Mouse (Mus musculus): ENCODE measurements around the gene Ebf1. TPM values are rescaled to one million over a fixed set of nuclear protein-coding genes. Genes with fewer than 3 reads are reported as not detected.

Gene Ebf1
- total RNA-seq, 4 experiments from 2014 or later = 5.1 to 8.0 (median 6.2) TPM

DNA sequence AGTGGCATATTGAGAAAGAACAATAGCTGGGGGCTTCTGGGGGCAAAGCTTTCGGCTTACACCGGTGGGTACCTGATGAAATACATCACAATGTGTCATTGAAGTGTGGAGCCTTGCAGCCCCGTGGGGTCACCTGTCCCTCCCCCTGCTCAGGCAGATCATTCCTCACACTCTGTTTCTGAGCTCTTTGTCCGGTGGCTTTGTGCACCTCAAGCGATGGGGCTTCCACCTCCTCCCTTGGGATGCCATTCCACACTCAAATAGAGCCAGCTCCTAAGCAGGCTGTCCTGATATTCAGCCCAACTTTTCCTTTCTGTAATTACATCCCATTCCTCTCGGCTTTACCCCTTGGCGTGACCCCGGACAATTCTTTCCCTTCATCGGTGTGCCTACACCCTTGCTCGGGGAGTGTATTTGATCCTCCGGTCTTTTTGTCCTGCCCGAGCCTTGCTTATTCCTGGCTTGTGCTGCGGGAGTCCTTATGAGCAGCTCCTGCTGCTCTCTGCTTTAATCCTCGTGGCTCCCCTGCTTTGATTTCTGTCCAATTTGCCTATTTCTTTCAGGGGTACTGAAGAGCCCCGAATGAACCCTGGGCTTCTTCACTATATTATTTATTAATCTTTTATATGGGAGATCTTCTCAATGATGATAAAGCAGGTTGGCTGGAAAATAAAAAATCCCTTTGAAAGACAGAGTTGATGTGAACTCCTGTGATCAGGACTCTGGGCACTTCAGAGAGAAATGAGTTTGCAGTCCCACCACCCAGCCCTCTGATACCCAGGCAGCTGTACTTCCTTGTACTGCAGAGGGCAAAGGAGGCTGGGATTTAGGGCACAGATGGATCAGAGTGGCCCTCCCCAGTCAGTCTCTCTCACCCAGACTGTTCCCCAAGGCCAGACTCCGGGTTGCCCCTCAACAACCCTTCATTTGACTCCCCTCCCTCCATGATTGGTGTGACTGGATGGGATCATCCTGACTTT, 160.5 kb downstream of the Ebf1 start:
- DNase-seq (ENCODE audit: low spot score in 2 of 2) = no peak

DNA sequence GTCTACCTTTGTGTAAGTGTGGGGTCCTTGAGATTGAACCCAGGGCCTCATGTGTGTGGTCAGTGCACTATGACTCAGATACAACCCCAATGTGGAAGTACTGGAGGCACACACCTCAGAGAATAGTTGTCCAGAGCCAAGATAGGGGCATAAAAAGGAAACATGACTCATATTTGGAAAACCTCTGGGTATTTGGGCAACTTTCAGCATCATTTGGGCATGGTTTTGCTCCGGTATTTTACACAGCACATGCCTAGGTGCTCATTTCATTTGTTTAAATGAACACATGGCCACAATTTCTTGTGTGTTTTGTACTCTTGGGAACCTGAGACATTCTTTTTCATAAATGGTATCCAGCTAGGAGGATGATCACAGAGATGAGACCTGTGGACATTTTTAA, 161.9 kb downstream of the Ebf1 start:
- no peak for DNase-seq (ENCODE audit: low spot score in 2 of 2)

DNA sequence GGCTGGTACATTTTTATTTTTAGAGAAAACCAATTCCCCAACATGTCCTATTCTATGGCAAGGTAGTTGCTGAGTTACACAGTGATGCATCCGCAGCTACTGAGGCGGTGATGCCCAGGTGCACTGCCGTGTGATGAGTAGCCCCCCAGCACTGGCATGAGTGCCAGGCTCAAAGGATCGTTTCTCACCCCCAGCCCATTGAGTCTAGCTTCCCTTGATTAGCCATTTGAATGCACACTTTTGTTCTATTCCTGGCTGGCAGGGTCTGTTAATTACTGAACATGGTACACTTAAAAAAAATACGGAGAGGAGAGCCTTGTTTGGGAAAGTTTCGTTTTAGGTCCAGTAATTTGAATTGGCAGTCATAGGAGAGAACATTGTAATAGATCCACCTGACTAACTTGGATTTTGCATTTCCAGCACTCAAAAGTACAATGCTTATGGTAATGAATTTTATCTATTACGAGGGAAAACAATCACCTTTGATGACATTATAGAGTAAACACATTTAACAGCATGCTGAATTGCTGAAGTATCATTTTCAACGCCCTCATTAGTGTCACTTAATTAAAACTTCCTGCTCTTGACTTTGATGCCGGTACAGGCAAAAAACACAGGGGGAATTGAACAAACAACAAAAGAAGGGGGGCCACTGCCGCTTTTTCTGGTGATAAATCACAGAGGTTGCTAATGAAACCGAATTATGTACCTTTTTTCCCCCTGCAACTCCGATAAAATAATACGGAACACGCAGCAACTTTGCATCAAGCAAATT, 167.3 kb downstream of the Ebf1 start:
- DNase-seq (ENCODE audit: low spot score in 2 of 2) = no peak

DNA sequence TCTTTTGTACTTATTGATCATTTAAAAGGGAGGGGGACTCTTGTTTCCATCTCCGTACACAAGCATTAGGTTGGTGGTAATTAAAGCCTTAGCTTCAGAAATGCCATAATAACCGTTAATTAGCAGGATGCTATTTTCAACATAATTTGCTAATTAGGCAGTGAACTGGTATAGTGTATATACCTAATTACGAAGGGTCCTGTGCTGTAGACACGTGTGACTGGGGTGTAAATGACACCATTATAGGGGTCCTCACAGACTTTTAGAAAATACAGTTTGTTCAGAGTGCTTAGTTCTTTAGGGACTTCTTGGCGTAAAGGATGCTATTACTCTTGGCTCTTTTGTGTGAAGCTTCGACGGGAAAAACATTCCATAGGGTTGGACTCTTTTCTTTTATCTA, 167.9 kb downstream of the Ebf1 start:
- DNase-seq (ENCODE audit: low spot score in 2 of 2) = no peak

DNA sequence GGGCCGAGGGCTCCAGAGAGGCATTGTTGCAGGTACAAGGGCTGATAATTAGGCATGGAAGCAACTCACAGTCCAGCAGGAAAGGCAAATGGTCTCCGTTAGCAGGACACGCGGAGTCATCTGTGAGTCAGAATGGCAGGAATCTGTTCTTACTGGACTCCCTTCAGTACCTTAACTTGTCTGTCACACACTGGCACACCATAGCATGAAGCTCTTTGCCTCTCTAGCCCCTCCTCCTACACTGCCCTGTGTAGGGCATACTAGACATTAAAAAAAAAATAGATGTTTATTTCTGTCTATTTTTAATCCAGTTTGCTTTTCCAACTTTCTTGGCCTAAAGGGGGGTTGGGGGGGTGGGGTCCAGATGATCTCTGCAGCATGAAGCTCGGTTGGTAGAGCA, 168.4 kb downstream of the Ebf1 start:
- no peak for DNase-seq (ENCODE audit: low spot score in 2 of 2)

DNA sequence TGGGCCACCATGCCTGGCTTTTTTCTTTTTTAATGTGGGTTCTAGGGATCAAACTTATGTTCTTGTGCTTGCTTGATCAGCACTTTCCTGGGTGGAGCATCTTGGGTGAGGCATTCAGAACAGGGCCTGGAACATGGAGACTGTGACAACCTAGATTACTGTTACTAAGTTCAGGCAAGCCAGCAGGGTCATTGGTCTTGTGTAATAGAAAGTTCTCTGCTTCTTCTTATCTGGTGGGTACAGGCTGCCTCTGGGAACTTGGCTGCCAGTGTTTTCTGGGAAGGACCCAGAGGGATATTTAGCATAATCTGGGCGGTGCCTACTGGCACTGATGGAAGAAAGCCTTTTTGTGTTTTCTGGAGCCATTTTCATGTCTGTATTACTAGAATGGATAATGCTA, 170.9 kb downstream of the Ebf1 start:
- DNase-seq (ENCODE audit: low spot score in 2 of 2) = no peak

DNA sequence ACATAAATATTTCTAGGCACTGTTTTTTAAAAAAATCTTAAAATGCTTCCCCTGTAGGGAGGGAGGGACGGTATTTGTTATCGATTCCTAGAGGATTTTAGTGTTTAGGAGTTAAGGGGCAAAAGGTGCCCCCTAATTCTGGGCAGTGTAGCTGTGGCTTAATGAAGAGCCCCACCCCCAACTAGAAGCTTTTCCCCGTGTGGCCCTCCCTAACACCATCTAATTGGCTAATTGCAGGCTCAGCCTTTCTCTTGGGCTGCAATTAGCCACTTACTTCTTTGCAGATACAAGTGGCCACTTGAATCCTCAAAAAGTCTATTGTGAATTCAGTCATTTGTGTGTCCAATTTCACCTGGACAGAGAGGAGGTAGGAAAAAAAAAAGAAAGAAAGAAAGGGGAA, 175.7 kb downstream of the Ebf1 start:
- DNase-seq (ENCODE audit: low spot score in 2 of 2) = no peak

DNA sequence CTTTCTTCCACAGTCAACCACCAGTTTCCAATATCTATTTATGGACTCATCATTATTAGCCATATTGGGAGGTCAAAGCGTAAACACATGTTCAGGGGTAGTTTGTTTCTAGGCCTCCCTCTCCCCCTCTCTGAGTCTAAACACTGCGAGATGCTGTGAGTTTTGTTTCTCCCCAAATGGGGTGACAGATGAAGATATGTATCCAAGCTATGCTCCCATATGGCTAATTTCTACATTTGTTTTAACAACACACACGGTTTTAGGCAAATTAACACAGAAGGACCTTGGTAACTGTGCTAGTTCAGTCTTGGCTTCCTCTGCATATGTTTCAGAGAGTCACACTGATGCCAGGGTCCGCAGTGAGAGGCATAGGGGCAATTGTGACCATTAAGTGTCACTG, 177.8 kb downstream of the Ebf1 start:
- no peak for DNase-seq (ENCODE audit: low spot score in 2 of 2)

DNA sequence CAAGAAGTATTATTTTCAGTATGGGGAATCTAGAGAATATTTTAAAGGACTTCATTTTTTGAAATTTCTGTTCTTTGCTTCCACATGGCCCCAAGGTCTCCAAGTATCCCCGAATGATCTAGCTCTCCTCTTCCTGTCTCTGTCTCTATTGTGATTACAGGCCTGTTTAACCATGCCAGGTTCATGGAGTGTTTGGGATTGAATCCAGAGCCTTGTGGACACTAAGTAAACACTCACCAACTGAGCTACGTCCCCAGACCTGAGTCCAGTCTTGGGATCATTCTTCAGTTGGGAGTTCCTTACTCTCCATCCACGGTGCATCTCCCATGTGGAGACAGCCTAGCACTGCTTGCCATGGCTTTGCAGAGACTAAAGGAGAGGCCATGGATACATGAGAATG, 178.7 kb downstream of the Ebf1 start:
- DNase-seq (ENCODE audit: low spot score in 2 of 2) = no peak

DNA sequence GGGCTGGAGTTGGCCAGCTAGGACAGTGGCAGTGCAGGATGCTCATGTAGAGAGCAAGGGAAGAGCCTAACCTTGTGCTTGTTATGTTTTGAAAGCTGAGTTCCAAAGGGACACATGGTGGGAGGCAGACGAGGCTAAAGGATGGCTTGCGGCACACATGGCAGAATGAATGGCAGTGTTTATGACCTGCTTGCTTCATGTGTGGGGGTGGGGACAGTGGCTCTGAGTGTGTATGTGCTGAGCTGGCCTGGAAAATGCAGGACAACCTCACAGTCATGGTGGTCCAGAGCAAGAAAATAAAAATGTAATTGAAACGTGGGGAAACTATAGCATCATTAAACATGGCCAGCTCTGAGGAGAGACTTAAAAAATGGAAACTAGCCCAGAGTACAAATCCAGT, 181.2 kb downstream of the Ebf1 start:
- no peak for DNase-seq (ENCODE audit: low spot score in 2 of 2)

DNA sequence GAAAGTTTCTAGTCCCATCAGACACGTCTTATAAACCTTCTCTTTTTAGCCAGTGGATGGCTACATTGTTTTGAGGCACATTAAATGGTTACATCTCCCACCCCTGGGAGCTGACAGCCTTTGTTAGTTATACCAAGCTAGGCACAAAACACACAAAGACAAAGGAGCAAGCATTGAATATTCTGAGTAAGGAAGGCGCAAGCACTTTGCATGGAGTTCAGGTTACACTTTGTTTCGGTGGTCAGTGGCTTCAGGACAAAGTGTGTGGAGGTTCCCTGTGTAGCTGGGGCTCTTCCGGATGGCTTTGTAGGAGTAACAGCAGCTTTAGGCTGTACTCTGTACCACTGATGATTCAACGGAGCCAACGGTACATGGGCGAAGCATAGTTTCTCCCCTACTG, 186.9 kb downstream of the Ebf1 start:
- DNase-seq (ENCODE audit: low spot score in 2 of 2) = no peak

DNA sequence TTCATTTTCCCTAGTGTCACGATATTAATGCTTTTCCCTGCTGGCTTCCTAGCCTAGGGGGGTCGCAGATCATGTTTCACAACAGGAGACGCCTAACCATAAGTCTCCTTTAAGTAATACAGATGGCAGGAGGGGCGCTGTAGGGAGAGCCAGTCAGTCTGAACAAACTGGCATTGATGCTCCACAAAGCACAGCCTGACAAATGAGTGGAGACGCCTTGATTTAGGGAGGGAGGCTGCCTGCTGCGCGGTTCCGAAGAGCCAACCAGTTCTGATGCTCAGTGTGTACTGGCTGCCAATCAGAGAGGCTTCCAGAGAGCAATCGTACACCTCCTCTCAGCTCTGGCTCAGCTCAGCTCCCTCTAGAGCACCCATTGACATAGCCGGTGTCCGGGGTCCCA, 189.5 kb downstream of the Ebf1 start:
- no peak for DNase-seq (ENCODE audit: low spot score in 2 of 2)

DNA sequence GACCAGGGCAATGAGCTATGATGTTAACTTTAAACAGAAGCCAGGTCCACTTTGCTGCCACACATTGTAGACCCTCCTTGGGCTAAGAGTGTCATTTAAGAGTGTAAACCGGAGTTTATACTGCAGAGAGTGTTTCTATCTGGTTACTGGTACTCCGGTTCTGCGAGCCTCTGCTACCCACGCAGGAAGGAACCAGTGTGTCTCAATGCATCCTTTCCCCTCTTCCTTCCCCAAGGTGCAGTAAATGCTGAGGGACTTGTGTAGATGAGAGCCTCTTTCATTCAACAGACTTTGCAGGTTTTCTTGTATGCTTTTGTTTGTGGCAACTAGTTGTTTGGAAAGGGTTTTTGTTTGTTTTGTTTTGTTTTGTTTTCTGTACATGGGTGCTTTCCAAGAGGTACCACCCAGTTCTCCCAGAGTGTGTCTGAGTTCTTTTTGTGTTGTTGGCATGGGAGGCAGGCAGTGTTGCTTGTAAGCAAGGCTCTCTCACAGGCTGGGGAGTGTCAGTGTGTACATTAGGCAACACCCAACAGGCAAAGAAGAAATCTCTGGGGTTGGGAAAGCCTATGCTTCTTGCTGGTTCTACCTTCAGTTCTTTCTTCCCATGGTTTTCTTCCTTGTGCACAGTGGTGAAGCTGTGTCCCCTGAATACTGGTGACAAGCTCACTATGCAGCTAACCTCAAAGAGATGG, 191.9 kb downstream of the Ebf1 start:
- no peak for DNase-seq (ENCODE audit: low spot score in 2 of 2)

DNA sequence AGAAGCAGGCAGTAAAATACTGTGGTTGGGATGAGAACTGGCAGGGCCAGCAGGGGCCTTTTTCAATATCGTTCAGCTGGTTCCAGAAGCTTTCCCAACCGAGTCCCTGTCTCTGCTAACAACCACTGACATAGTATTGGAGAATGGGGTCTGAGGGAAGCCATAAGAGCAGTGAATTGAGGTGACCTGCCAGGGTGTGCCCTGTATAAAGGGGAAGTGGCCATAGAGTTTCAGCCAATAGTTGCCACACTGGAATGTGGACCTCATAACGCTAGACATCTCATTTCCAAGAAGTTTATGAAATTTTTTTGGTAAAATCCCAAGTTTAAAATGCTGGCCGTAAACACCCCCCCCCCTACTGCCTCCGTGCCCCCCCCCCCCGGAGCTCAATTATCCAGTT, 193.9 kb downstream of the Ebf1 start:
- DNase-seq (ENCODE audit: low spot score in 2 of 2) = no peak

DNA sequence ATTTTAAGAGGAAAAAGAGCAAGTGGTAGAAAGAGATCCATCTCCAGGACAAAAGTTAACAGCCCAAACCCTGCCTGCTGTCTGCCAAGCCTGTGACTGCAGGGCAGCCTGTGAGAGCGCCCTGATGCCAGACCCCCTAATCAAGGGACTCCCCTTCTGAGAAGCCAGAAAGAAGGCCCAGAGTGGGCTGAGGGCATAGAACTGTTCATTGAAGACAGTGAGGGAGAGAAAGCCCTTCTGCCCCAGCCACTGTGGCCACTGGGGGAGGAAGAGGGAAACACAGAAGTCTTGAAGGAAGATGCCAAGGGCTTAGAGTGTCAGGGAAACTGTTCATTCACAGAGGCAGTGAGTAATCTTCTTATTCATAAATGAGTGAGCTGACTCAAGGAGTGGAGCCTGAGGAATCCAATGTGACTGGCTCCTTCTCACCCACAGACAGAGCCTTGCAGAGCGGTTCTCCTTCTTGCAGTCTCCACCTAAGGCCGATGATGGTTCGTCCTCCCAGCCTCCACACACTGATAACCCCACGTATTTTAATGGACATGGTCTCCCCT, 195.2 kb downstream of the Ebf1 start:
- DNase-seq (ENCODE audit: low spot score in 2 of 2) = no peak

DNA sequence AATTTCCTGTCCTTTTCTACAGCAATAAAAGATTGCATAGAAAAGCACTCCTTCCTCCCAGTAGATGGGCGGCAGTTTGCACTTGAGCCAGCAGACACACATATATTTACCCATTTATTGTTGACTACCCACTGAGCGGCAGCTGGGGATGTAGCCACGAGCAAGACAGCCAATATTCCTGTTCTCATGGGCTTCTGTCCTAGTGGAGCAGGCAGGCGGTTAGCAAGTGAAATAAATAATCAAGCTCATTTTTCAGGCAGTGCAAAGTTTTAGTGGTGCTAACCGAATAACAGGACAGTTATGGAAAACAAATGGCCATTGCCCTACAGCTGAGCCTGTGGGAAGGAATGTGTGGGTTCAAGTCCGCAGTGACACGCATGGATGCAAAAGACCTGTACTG, 196.4 kb downstream of the Ebf1 start:
- no peak for DNase-seq (ENCODE audit: low spot score in 2 of 2)

DNA sequence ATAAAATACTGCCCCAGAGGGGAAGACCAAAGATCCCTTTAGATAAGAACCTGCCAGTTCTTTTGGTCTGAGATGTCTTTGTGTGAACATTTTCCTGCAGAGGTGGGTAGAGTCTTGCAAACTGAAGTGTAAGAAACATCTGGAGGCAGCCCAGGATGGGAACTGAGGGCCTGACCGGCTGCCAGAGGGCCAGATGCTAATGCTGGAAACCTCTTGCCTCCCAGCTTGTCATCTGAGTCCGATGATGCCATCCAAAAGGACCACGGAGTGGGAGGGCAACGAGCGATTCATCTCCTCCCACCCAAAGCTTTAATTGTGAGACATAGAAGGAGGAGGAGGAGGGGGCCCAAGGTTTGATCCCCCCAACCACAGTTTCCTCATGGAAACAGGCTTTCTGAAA, 197.7 kb downstream of the Ebf1 start:
- DNase-seq (ENCODE audit: low spot score in 2 of 2) = peak in 1 of 2 experiments; percentile 23

DNA sequence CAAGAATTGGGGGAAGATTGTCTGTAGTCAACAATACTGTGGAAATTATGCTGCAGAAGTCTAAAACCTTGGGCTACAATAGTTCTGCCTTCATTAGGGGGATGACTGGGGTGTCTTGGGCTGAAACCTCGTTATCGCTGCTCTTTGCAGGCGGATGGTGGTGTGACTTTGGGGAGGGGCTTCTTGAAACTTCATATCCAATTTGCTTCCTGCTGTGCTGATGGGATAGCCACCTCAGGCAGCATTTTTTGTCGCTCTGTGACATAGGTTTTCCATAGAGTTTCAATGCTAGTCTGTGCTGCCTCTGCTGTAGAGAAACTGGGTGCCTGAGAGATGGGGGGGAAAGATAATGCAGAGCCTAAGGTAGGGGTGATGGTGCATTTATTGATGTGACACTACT, 198.9 kb downstream of the Ebf1 start:
- DNase-seq (ENCODE audit: low spot score in 2 of 2) = no peak

DNA sequence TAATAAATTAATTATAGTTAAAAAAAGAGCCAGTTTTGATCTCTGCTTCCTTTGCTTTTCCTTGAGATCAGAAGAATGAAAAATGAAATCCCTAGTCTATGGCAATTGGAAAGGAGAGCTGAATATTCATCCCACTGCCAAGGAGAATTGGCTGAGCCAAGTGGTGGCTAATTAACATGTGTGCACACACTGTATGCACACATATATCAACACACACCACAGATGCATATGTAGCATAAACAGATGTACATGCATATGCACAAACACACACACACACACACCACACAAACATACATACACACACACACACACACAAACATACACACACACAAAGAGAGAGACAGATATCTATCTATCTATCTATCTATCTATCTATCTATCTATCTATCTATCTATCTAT, 205.2 kb downstream of the Ebf1 start:
- DNase-seq (ENCODE audit: low spot score in 2 of 2) = no peak

DNA sequence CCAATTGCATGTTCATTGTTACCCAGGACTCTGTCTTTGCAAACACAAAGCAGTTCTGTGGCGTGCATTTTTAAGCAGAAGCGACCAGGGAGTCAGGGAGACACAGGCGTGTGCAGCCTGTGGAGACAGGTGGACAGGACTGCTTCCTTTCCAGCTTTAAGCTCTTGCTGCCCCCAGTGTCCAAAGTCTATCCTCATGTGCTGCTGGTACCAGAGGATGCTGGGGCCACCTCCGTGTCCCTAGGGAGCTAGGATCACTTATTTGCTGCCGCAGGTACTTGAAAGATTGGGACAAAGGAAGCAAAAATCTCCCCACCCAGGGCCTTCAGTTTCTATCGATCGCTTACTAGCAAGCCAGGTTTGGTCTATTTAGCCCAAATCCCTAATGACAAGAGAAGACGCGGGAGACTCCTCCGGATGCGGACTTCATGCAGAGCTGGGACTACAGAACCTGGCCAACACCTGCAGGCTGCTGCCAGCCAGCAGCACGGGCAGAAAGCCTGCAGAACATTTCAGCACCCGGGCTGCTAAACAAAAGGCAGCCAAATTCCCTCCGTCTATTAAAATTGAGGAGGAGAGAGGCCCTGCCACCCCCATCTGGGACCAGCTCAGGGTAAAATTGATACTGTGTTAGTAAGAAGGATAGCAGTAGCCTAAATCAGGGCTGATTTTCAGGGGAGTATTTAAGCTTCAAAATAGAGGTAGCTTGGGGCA, 215.3 kb downstream of the Ebf1 start:
- no peak for DNase-seq (ENCODE audit: low spot score in 2 of 2)

DNA sequence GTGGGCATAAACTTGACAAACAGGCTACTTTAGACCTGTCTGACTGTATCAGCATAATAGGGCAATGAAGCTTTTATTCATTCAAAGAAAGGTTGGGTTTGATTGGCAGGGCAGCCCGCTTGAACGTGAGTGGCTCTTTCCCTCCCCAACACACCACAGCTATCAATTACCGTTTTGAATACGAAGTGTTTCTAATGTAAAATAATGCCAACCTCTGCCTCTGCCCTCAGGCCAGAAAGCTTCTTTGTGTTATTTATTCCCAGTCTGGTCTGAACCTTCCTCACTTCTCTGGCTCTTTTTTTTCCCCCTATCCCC, 215.8 kb downstream of the Ebf1 start:
- DNase-seq (ENCODE audit: low spot score in 2 of 2) = no peak

All from gastrocnemius, adult 8-10 months (tissue).